Mouse (Mus musculus) liver, adult 2 months (tissue): Measurements from ENCODE around the gene Slc2a12.

Source experiments
- CTCF ChIP-seq: fragments of 200-500 bp; IDR thresholded peaks from 2 replicates; pipeline ENCODE4 v1.5.1; 2011; ENCODE audit warnings: low read depth, low read length, control low read depth
- POLR2A ChIP-seq: fragments of 200-500 bp; IDR thresholded peaks from 2 replicates; pipeline ENCODE4 v1.6.1; 2011; ENCODE audit warnings: low read length, control low read depth; ENCODE audit not compliant: insufficient read depth; ENCODE audit errors: extremely low read depth

GRCm38 (mm10) chr10:22668509-22668908 lies 23.7 kb downstream of the Slc2a12 start:
- TF ChIP-seq CTCF (no peak), POLR2A (no peak)
